Mouse (Mus musculus) retina, adult 2 months (tissue): Measurements from ENCODE around the gene Elp6.

ENCODE experiments used
- DNase-seq: peaks from one replicate; pipeline ENCODE4 v3.0.0-alpha.2; 2012; ENCODE audit warnings: low read depth, low spot score

The Elp6 gene

GRCm38 (mm10) chr9:110358341-110358740 is 53.4 kb downstream of the Elp6 start:
- DNase-seq = no peak

DNA sequence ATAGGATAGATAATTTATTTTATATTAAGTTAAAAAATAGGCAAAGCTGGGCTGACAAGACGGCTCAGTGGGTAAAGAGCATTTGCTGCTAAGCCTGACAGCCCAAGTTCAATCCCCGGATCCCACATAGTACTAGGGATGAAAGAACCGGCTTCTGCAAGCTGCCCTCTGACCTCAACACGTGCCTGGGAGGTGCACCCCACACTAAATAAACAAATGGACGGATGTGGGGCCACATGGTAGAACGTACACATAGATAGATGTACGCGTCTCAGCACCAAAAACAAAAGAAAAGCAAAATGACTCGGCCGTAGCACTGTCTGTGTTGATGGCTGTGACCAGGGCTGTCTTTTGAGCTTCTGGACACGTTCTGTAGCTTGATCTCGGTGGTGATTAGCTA is 56.3 kb downstream of the Elp6 start:
- DNase-seq = no peak

DNA sequence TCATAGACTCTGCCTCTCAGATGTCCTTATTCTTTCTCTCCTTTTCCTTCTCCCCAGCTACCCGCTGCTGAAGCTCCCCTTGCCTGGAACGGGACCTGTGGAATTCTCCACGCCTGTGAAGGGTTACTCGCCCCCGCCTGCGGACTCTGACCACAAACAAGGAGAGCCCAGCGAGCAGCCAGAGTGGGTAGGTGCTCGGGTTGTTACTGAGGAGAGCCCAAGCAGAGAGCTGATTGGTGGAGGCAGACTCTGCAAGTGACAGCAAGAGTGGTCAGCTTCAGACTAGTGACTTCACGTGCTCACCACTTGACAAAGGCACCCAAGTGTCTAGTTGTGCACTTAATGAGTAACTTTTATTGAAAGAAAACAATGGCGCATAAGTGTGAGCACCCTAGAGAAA is 57.4 kb downstream of the Elp6 start:
- no peak for DNase-seq

DNA sequence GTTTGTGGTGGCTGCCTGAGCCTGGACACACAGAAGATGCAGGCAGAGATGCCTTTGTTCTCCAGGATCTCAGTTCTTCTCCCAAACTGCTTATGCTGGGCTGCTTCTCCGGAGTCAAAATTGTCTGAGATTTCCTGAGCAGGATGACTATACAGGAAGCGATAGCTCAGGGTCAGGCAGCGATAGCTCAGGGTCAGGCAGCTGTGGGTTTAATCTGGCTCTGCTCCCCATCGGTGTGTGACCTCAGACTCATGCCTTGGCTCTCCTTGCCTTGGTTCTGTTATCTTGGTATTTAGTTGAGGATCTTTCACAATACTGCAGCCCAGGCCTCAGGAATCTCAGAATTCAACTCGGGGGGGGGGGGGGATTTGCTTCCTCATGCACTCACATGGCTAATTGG is 61.8 kb downstream of the Elp6 start:
- DNase-seq = no peak

DNA sequence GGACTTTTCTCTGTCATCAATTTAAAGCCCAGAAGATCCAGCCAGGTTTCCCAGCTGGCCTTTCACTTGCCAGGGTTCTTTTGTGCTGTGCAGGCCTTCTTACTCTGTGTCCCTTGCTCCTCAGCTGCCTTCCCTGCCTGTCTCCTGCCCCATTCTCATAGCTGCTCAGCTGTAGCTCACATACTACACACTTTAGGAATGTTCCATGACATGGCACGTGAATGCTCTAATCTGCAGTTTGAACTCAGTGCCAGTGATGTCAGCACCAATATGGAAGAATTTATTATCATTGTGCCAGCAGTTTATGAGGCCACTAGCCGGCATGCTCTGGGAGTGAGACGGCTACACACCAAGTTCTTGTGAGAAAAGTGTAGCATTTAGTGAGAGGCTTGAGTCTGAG is 64.9 kb downstream of the Elp6 start:
- no peak for DNase-seq
